ENCODE assay signal across 17 mouse cellular contexts in the genomic region with DNA sequence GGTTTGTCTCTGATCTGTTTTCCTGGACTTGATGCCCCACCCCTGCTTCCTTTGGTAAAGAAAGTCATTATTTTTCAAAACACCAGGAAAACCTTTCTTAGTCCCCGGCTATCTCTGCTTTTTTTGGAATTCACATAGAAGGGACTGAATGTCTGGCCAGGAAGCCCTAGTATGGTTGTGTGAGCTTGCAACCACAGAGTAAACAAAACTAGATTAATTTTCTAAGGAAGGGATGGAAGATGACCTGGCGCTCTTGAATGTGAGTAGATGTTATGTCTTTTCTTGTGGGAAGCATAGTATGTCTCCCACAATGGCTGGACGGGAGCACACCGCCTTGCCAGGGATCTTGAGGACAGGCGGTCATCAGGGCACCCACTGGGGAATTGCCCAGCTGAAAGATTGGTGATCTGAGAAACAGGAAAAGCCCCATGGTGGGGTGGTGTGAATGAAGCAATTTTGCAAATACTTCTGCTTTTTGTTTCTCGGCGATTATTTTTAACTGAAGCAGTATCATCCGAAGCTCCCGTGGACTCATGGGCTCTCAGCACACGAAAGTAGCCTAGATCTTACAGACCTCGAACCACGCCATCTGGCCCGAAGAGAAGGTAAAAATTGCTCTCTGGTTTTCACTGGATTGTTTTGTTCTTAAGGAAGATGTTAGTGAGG. TPM values are rescaled to one million over a fixed set of nuclear protein-coding genes. Genes with fewer than 3 reads are reported as not detected.
DNase-seq lines count a peak whose midpoint lies in the region; ATAC-seq and TF ChIP-seq lines count a peak whose summit lies in the region.
"Had no signal": no experiment of that assay in that cellular context is flagged by ENCODE, and none has a peak within 500 bp of the region (broad histone marks: within the 10 kb centered on the region; RNA-seq: fewer than 3 reads in every experiment).

No protein-coding gene starts in this region.

- DNase-seq in kidney, adult 2 months, result peak; percentile 35
- peak; percentile 74 for DNase-seq in CH12.LX (ENCODE audit: extremely low read depth)
- peak; percentile 49 to 63 for DNase-seq in heart, adult 9 months (ENCODE audit: low spot score in 2 of 2)
- no peak for DNase-seq in left cerebral cortex, postnatal 10 days (ENCODE audit: extremely low spot score in 1 of 2, low spot score in 2 of 2)
- DNase-seq in forebrain, embryonic 10.5 days (ENCODE audit: extremely low spot score, low spot score), result no peak
- DNase-seq: cerebellum, adult 11 months; liver, embryonic 13.5 days had no signal

- H3K4me1 ChIP-seq in kidney, adult 2 months (ENCODE audit: control insufficient read depth, insufficient read depth, low read length), result no peaks in the 10 kb centered on the region
- no peaks in the 10 kb centered on the region for H3K4me1 ChIP-seq in kidney, embryonic 15.5 days
- peaks cover 15 to 44% of the 10 kb centered on the region in 2 experiments for H3K4me1 ChIP-seq in CH12.LX (ENCODE audit: control insufficient read depth in 1 of 2, insufficient read depth in 2 of 2)
- no peaks in the 10 kb centered on the region for H3K4me1 ChIP-seq in forebrain, embryonic 13.5 days
- H3K4me1 ChIP-seq in forebrain, embryonic 10.5 days, result no peaks in the 10 kb centered on the region
- H3K4me1 ChIP-seq: intestine, embryonic 15.5 days; liver, embryonic 13.5 days had no signal

- no peak overlapping the region for H3K4me3 ChIP-seq in kidney, adult 2 months (ENCODE audit: insufficient read depth, low read depth, low read length)
- no peak overlapping the region for H3K4me3 ChIP-seq in kidney, embryonic 15.5 days (replicated peaks)
- peak overlapping the region; percentile 64 to 88 (median 75) for H3K4me3 ChIP-seq in CH12.LX (replicated peaks in 1 of 3; ENCODE audit: low read depth in 2 of 3, low read length in 2 of 3, poor library complexity in 1 of 3)
- H3K4me3 ChIP-seq in forebrain, embryonic 13.5 days, result no peak overlapping the region
- no peak overlapping the region for H3K4me3 ChIP-seq in forebrain, embryonic 10.5 days
- H3K4me3 ChIP-seq: embryonic facial prominence, embryonic 10.5 days; heart, embryonic 13.5 days; intestine, embryonic 15.5 days; liver, embryonic 13.5 days had no signal

- no peaks in the 10 kb centered on the region for H3K36me3 ChIP-seq in kidney, adult 2 months (ENCODE audit: control insufficient read depth, insufficient read depth, low read length)
- H3K36me3 ChIP-seq in kidney, embryonic 15.5 days, result no peaks in the 10 kb centered on the region
- peaks cover 3 to 14% of the 10 kb centered on the region in 2 experiments for H3K36me3 ChIP-seq in CH12.LX (replicated peaks in 1 of 2; ENCODE audit: control insufficient read depth in 1 of 2, insufficient read depth in 1 of 2, low read length in 1 of 2)
- H3K36me3 ChIP-seq in forebrain, embryonic 13.5 days (ENCODE audit: poor library complexity, severe bottlenecking), result no peaks in the 10 kb centered on the region
- H3K36me3 ChIP-seq in forebrain, embryonic 10.5 days (replicated peaks), result no peaks in the 10 kb centered on the region
- H3K36me3 ChIP-seq: embryonic facial prominence, embryonic 10.5 days; heart, embryonic 13.5 days; intestine, embryonic 15.5 days; liver, embryonic 13.5 days had no signal

- peaks cover 60% of the 10 kb centered on the region for H3K79me2 ChIP-seq in CH12.LX (replicated peaks; ENCODE audit: control insufficient read depth, extremely low read depth, insufficient read depth, poor library complexity, severe bottlenecking)

- dilution Hi-C loops in CH12.LX (cut with MboI; ENCODE audit: extremely low pct_ligation_motif_present, extremely low pct_unique_long_range_greater_than_20kb, low sequenced_read_pairs), result no loop called here

- H3K9me3 ChIP-seq in kidney, embryonic 15.5 days (replicated peaks), result 0 out of 2 replicates have a peak, but pooled peaks cover under 1% of the 10 kb centered on the region
- peaks cover 7% of the 10 kb centered on the region for H3K9me3 ChIP-seq in CH12.LX (replicated peaks; ENCODE audit: low read length)
- no peaks in the 10 kb centered on the region for H3K9me3 ChIP-seq in forebrain, embryonic 13.5 days (replicated peaks)
- H3K9me3 ChIP-seq in forebrain, embryonic 10.5 days, result peaks cover under 1% of the 10 kb centered on the region; the same call in 1 of the 2 replicates
- H3K9me3 ChIP-seq: heart, embryonic 13.5 days; intestine, embryonic 15.5 days; liver, embryonic 13.5 days had no signal

- no peak overlapping the region for H3K9ac ChIP-seq in kidney, embryonic 15.5 days
- peak overlapping the region; percentile 99 for H3K9ac ChIP-seq in CH12.LX (ENCODE audit: insufficient read depth, low read depth)
- H3K9ac ChIP-seq in forebrain, embryonic 13.5 days, result no peak overlapping the region
- H3K9ac ChIP-seq: heart, embryonic 13.5 days; intestine, embryonic 15.5 days; liver, embryonic 13.5 days had no signal

- in situ Hi-C loops in CH12.LX (cut with MboI; ENCODE audit: low pct_ligation_motif_present, low pct_unique_long_range_greater_than_20kb, low sequenced_read_pairs), result no loop called here

- no peak for TF ChIP-seq CTCF in kidney, adult 2 months (conservative IDR thresholded peaks at IDR 0.05; ENCODE audit: insufficient read depth, insufficient read length, low read depth, low read length)
- TF ChIP-seq CTCF in CH12.LX (conservative IDR thresholded peaks at IDR 0.05 in 1 of 2, IDR thresholded peaks at IDR 0.05 in 1 of 2; ENCODE audit: low read depth in 2 of 2, low read length in 2 of 2), result no peak

- H3K4me2 ChIP-seq in kidney, embryonic 15.5 days, result no peak overlapping the region
- peak overlapping the region; percentile 42 for H3K4me2 ChIP-seq in CH12.LX (ENCODE audit: insufficient read depth, low read depth, poor library complexity, severe bottlenecking)
- H3K4me2 ChIP-seq in forebrain, embryonic 13.5 days, result no peak overlapping the region
- H3K4me2 ChIP-seq: heart, embryonic 13.5 days; intestine, embryonic 15.5 days; liver, embryonic 13.5 days had no signal

- TF ChIP-seq RAD21 in CH12.LX (IDR thresholded peaks at IDR 0.05; ENCODE audit: low read depth, low read length), result no peak

- no peak for TF ChIP-seq POLR2A in kidney, adult 2 months (IDR thresholded peaks at IDR 0.05; ENCODE audit: low read depth, low read length)
- TF ChIP-seq POLR2A in CH12.LX (IDR thresholded peaks at IDR 0.05; ENCODE audit: low read depth, low read length), result peak; percentile 58; the same call in 1 of the 2 replicates

- WGBS in kidney, adult 2 months, result 77% methylated on average over 13 of the region's 13 CpGs
- WGBS in kidney, embryonic 15.5 days, result 86% methylated on average over 13 of the region's 13 CpGs
- WGBS in forebrain, embryonic 13.5 days, result 90% methylated on average over 13 of the region's 13 CpGs
- 93% methylated on average over 13 of the region's 13 CpGs for WGBS in forebrain, embryonic 10.5 days

- no peaks in the 10 kb centered on the region for H3K27me3 ChIP-seq in kidney, adult 2 months (replicated peaks; ENCODE audit: control insufficient read depth, insufficient read depth, low read length)
- H3K27me3 ChIP-seq in kidney, embryonic 15.5 days, result no peaks in the 10 kb centered on the region
- no peaks in the 10 kb centered on the region for H3K27me3 ChIP-seq in CH12.LX (replicated peaks)
- no peaks in the 10 kb centered on the region for H3K27me3 ChIP-seq in forebrain, embryonic 13.5 days
- no peaks in the 10 kb centered on the region for H3K27me3 ChIP-seq in forebrain, embryonic 10.5 days (ENCODE audit: poor library complexity, severe bottlenecking)
- H3K27me3 ChIP-seq: heart, embryonic 13.5 days; intestine, embryonic 15.5 days; liver, embryonic 13.5 days had no signal

- H3K27ac ChIP-seq in kidney, adult 2 months (ENCODE audit: insufficient read depth, low read depth, low read length), result peak overlapping the region; percentile 51; the same call in 1 of the 2 replicates
- no peak overlapping the region for H3K27ac ChIP-seq in kidney, embryonic 15.5 days
- H3K27ac ChIP-seq in CH12.LX (ENCODE audit: insufficient read depth, low read depth), result peak overlapping the region; percentile 94
- H3K27ac ChIP-seq in forebrain, embryonic 13.5 days, result no peak overlapping the region
- no peak overlapping the region for H3K27ac ChIP-seq in forebrain, embryonic 10.5 days
- H3K27ac ChIP-seq: embryonic facial prominence, embryonic 10.5 days; heart, embryonic 13.5 days; intestine, embryonic 15.5 days; liver, embryonic 13.5 days; stomach, postnatal 0 days had no signal

- ATAC-seq in kidney, embryonic 15.5 days (replicated peaks; ENCODE audit: low FRiP score), result no peak
- ATAC-seq in megakaryocyte progenitor cell, adult 5-6 weeks (replicated peaks; ENCODE audit: poor library complexity), result peak; percentile 62
- ATAC-seq in forebrain, embryonic 13.5 days, result no peak
- ATAC-seq: forebrain, embryonic 14.5 days; intestine, embryonic 15.5 days; midbrain, embryonic 16.5 days had no signal

- peak; percentile 84 for TF ChIP-seq EP300 in CH12.LX (IDR thresholded peaks at IDR 0.05; ENCODE audit: low read length)

- intact Hi-C loops in left cerebral cortex, postnatal 10 days (cut with DNase I), result no loop called here

TF ChIP-seq in CH12.LX, 34 proteins besides CTCF, POLR2A, EP300 and RAD21 (continues in another document):
- TF ChIP-seq ZKSCAN1 (IDR thresholded peaks at IDR 0.05; ENCODE audit: borderline replicate concordance, low read depth, low read length) (no peak), HCFC1 (IDR thresholded peaks at IDR 0.05; ENCODE audit: low read depth, low read length) (no peak; the same call in 1 of the 2 replicates)

RNA-seq across cellular contexts. Expression of gene Tmcc3, which starts 44.9 kb away (rescaled TPM):
- 11.2 and 11.3 TPM in 2 replicates for polyA plus RNA-seq in kidney, adult 2 months (2012; rRNA removed)
- polyA plus RNA-seq in kidney, embryonic 15.5 days (2015; fragmentation: Nextera tagmentation; extraction: Ambion mirVana), result 7.4 and 7.8 TPM in 2 replicates
- total RNA-seq in CH12.LX (2012; rRNA removed) (23.3 and 30.1 TPM in 2 replicates), CH12.LX (2014; rRNA removed) (11.3 and 11.4 TPM in 2 replicates)
- polyA plus RNA-seq in CH12.LX (2012; ENCODE audit: insufficient read length, low read depth), result 21.3 and 23.1 TPM in 2 replicates
- total RNA-seq in megakaryocyte progenitor cell, adult 5-6 weeks (2015), result 0.49 and 1.3 TPM in 2 replicates
- total RNA-seq in megakaryocyte progenitor cell, adult 5-6 weeks (2017), result 0.78 TPM in 1 of 2 replicates, not detected in the other
- total RNA-seq in left cerebral cortex, postnatal 10 days (2021), result 10 to 100 TPM; 16.0 to 16.7 TPM
- polyA plus RNA-seq in forebrain, embryonic 13.5 days (2015; fragmentation: Nextera tagmentation; extraction: Ambion mirVana), result 3.7 and 4.8 TPM in 2 replicates
- polyA plus RNA-seq in forebrain, embryonic 10.5 days (2016; fragmentation: Nextera tagmentation; extraction: Ambion mirVana), result 2.0 and 2.3 TPM in 2 replicates

RNA-seq across cellular contexts. Expression of gene Gm4792, which starts 58.1 kb away (rescaled TPM):
- not detected in 2 replicates for polyA plus RNA-seq in kidney, adult 2 months (2012; rRNA removed)
- not detected in 2 replicates for polyA plus RNA-seq in kidney, embryonic 15.5 days (2015; fragmentation: Nextera tagmentation; extraction: Ambion mirVana)
- total RNA-seq in CH12.LX (2012; rRNA removed), result not detected in 2 replicates
- not detected in 2 replicates for total RNA-seq in CH12.LX (2014; rRNA removed)
- polyA plus RNA-seq in CH12.LX (2012; ENCODE audit: insufficient read length, low read depth), result not detected in 2 replicates
- total RNA-seq in megakaryocyte progenitor cell, adult 5-6 weeks (2015), result not detected in 2 replicates
- total RNA-seq in megakaryocyte progenitor cell, adult 5-6 weeks (2017), result not detected in 2 replicates
- not detected for total RNA-seq in left cerebral cortex, postnatal 10 days (2021)
- polyA plus RNA-seq in forebrain, embryonic 13.5 days (2015; fragmentation: Nextera tagmentation; extraction: Ambion mirVana), result 0.22 TPM in 1 of 2 replicates, not detected in the other
- 0.19 TPM in 1 of 2 replicates, not detected in the other for polyA plus RNA-seq in forebrain, embryonic 10.5 days (2016; fragmentation: Nextera tagmentation; extraction: Ambion mirVana)
- total RNA-seq: layer of hippocampus, adult 18-20 months had no signal
- polyA plus RNA-seq: embryonic facial prominence, embryonic 10.5 days; heart, embryonic 13.5 days; intestine, embryonic 15.5 days; liver, embryonic 13.5 days had no signal

Comparison
In these comparisons a context has a peak if more than half of its experiments do, and no peak if none do; other contexts are left out.
1. H3K27ac ChIP-seq: peak in kidney, adult 2 months (single experiment) and CH12.LX (single experiment); none in kidney, embryonic 15.5 days (single experiment), forebrain, embryonic 13.5 days (single experiment) and forebrain, embryonic 10.5 days (single experiment).
2. DNase-seq: peak in kidney, adult 2 months (single experiment), CH12.LX (single experiment) and heart, adult 9 months (2 of 2); none in left cerebral cortex, postnatal 10 days (0 of 2) and forebrain, embryonic 10.5 days (single experiment).
3. H3K4me3 ChIP-seq: peak in CH12.LX (3 of 3); none in kidney, adult 2 months (single experiment), kidney, embryonic 15.5 days (single experiment), forebrain, embryonic 13.5 days (single experiment) and forebrain, embryonic 10.5 days (single experiment).